Mouse (Mus musculus): ENCODE measurements around the gene Nf2. TPM values are rescaled to one million over a fixed set of nuclear protein-coding genes. Genes with fewer than 3 reads are reported as not detected.

Nf2 gene
- total and polyA plus RNA-seq, 2 experiments from 2014 or later: 55.5 to 97.6 TPM

DNA sequence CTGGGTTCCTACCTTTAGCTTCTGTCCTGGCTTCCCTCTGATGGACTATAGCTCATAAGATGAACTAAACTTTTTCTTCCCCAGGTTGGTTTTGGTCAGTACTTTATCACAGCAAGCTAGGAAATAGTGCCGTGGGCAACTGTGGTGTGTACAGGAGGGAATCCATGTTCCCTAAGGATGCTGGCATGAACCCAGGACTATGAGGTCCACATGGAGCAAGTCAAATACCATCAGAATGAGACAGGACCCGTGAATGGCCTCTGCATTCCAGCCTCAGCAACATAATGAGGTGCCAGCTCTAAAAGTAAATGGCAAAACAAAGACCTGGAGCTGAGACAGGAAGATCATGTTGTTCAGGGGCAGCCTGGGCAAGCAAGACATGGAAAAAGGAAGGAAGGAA, 9.1 kb upstream of the Nf2 start:
- H3K36me3 ChIP-seq (ENCODE audit: insufficient read depth, low read length): no peaks in the 10 kb centered on the region
- H3K27me3 ChIP-seq (ENCODE audit: insufficient read depth, low read length): no peaks in the 10 kb centered on the region
- H3K4me1 ChIP-seq (ENCODE audit: insufficient read depth, low read length): no peaks in the 10 kb centered on the region
- DNase-seq (ENCODE audit: low spot score) (no peak), ATAC-seq (no peak)
- H3K9me3 ChIP-seq (ENCODE audit: low read length): no peaks in the 10 kb centered on the region
- TF ChIP-seq CTCF (IDR thresholded peaks at IDR 0.05; ENCODE audit: low read depth): no peak
- no peak overlapping the region for H3K9ac ChIP-seq (replicated peaks; ENCODE audit: low read length)
- WGBS: 44% methylated on average over 2 of the region's 2 CpGs
- H3K4me3 ChIP-seq (ENCODE audit: low read length): no peak overlapping the region
- H3K27ac ChIP-seq: no peak overlapping the region
- no peak overlapping the region for H3K4me2 ChIP-seq (ENCODE audit: low read depth, low read length)

DNA sequence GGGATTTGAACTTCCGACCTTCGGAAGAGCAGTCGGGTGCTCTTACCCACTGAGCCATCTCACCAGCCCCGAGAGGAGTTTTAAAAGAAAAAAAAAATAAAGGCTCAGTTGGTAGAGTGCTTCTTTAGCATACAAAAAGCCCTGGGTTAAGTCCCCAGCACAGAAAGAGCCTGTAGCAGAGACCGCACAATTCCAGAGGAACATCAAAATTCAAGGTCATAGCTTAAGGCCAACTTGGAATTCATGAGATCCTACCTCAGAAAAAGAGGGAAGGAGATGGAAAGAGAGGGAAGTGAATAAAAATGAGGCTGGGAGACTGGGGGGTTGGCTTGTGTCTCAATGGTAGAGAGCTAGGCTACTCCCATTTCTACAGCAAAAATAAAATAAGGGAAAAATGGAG, 4.8 kb upstream of the Nf2 start:
- Histone ChIP-seq H3K9ac (replicated peaks; ENCODE audit: low read length) (no peak overlapping the region), H3K9me3 (ENCODE audit: low read length) (no peaks in the 10 kb centered on the region), H3K4me1 (ENCODE audit: insufficient read depth, low read length) (no peaks in the 10 kb centered on the region), H3K27me3 (ENCODE audit: insufficient read depth, low read length) (no peaks in the 10 kb centered on the region), H3K4me3 (ENCODE audit: low read length) (no peak overlapping the region), H3K36me3 (ENCODE audit: insufficient read depth, low read length) (no peaks in the 10 kb centered on the region), H3K4me2 (ENCODE audit: low read depth, low read length) (no peak overlapping the region), H3K27ac (no peak overlapping the region)
- DNase-seq (ENCODE audit: low spot score) (no peak), ATAC-seq (no peak)
- no peak for TF ChIP-seq CTCF (IDR thresholded peaks at IDR 0.05; ENCODE audit: low read depth)
- WGBS: 88% methylated on average over 5 of the region's 5 CpGs

DNA sequence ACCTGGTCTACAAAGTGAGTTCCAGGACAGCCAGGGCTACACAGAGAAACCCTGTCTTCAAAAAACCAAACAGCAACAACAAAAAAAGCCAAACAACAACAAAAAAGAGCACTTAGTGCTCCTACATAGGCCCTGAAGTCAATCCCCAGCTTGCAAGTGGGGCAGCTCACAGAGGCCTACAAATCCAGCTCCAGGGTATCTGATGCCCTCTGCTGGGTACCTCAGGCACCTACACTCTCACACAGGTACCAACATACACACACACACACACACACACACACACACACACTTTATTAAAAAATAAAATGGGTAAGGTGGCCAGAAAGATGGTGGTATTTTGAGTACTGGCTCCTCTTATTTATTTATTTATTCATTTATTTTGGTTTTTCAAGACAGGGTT, 3.7 kb upstream of the Nf2 start:
- Histone ChIP-seq H3K27ac (no peak overlapping the region), H3K4me1 (ENCODE audit: insufficient read depth, low read length) (no peaks in the 10 kb centered on the region), H3K4me3 (ENCODE audit: low read length) (no peak overlapping the region), H3K27me3 (ENCODE audit: insufficient read depth, low read length) (no peaks in the 10 kb centered on the region), H3K36me3 (ENCODE audit: insufficient read depth, low read length) (no peaks in the 10 kb centered on the region), H3K9ac (replicated peaks; ENCODE audit: low read length) (no peak overlapping the region), H3K9me3 (ENCODE audit: low read length) (no peaks in the 10 kb centered on the region), H3K4me2 (ENCODE audit: low read depth, low read length) (no peak overlapping the region)
- TF ChIP-seq CTCF (IDR thresholded peaks at IDR 0.05; ENCODE audit: low read depth): no peak
- no peak for DNase-seq (ENCODE audit: low spot score)
- no peak for ATAC-seq

DNA sequence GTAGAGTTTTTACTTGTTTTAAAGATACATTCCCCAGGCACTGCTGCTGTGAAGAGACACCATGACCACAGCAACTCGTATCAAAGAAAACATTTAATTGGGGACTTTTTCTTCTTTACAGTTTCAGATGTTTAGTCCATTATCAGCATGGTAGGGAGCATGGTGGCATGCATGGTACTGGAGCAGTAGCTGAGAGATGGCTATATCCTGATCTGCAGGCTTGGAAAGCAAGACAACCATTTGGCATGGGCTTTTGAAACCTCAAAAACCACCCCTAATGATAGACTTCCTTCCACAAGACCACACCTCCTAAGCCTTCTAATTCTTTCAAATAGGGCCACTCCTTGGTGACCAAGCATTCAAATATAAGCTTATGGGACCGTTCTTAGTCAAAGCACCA, 1.1 kb upstream of the Nf2 start:
- Histone ChIP-seq H3K4me1 (ENCODE audit: insufficient read depth, low read length) (peaks cover 5% of the 10 kb centered on the region; the same call in 1 of the 2 replicates), H3K4me2 (ENCODE audit: low read depth, low read length) (no peak overlapping the region), H3K27ac (no peak overlapping the region), H3K4me3 (ENCODE audit: low read length) (no peak overlapping the region), H3K9me3 (ENCODE audit: low read length) (no peaks in the 10 kb centered on the region), H3K36me3 (ENCODE audit: insufficient read depth, low read length) (no peaks in the 10 kb centered on the region), H3K9ac (replicated peaks; ENCODE audit: low read length) (no peak overlapping the region), H3K27me3 (ENCODE audit: insufficient read depth, low read length) (no peaks in the 10 kb centered on the region)
- ATAC-seq (no peak), DNase-seq (ENCODE audit: low spot score) (no peak)
- no peak for TF ChIP-seq CTCF (IDR thresholded peaks at IDR 0.05; ENCODE audit: low read depth)
- WGBS: 93% methylated on average over 2 of the region's 2 CpGs

DNA sequence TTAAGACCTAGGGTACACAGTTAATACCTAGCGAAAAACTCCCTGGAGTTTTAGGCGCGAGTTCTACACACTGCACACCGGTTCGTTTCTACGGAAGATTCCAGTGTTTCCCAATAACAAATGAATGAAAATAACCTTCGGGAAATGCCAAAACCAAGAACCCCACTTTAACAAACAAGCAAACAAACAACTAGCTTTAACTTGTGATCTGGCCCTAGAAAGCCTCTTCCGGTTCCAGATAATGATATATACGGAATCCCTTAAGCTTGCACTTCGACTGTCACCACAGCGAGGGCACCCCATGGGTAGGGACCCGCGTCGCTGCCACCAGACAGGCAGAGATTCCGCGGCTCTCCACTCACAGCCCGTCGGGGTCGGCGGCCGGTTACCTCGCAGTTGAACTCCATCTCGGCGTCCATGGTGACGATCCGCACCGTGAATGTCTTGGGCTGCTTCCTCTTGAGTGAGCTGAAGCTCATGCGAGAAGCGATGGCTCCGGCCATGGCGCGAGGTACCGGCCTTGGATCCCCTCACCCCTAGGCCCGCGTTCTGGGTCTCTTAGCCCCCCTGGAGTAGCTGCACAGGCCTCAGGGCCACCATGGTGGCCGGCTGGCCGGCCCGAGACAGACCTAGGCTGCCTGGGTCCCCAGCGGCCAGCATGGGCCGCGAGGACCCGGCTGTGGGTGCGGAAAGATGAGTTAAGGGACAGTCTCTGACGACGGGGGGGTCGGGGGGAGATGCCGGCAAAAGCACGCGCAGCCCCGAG, 670 bp downstream of the Nf2 start:
- peaks cover 5% of the 10 kb centered on the region; the same call in 1 of the 2 replicates for H3K4me1 ChIP-seq (ENCODE audit: insufficient read depth, low read length)
- no peaks in the 10 kb centered on the region for H3K9me3 ChIP-seq (ENCODE audit: low read length)
- WGBS: under 1% methylated on average over 50 of the region's 50 CpGs
- no peaks in the 10 kb centered on the region for H3K27me3 ChIP-seq (ENCODE audit: insufficient read depth, low read length)
- DNase-seq (ENCODE audit: low spot score) (peak; percentile 42), ATAC-seq (peak; percentile 64; the same call in 1 of the 2 replicates)
- peak overlapping the region; percentile 75 for H3K4me2 ChIP-seq (ENCODE audit: low read depth, low read length)
- H3K27ac ChIP-seq: peak overlapping the region; percentile 80
- no peak for TF ChIP-seq CTCF (IDR thresholded peaks at IDR 0.05; ENCODE audit: low read depth)
- peak overlapping the region; percentile 93 for H3K4me3 ChIP-seq (ENCODE audit: low read length)
- H3K9ac ChIP-seq (replicated peaks; ENCODE audit: low read length): peak overlapping the region; percentile 93
- H3K36me3 ChIP-seq (ENCODE audit: insufficient read depth, low read length): no peaks in the 10 kb centered on the region

DNA sequence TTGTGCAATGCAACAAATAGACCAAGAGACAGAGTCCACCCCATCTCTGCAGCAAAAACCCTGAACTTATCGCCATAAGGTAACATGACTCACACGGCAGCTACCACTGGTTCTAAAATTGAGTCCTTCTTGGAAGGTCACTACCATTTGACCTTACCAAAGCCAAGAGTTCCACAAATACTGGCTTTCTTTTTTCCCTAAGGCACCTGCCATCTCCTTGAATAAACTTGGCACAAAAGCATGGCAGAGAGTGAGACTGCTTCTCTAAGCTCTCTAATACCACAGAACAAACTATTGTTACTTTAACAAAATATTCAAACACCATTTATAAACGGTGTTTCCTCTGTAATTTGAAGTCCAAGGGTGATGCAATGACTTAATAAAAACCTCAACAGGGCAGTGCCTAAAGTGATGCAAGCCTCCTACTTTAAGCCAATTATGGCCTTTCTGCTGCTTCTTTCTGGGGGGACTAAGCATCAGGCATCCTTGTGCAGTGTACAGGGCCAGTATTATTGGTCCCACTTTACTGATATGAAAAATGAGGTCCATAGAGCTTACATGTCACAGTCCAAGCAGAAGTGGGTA, 8.3 kb downstream of the Nf2 start:
- H3K4me3 ChIP-seq (ENCODE audit: low read length): no peak overlapping the region
- no peak for ATAC-seq
- no peak overlapping the region for H3K4me2 ChIP-seq (ENCODE audit: low read depth, low read length)
- H3K36me3 ChIP-seq (ENCODE audit: insufficient read depth, low read length): no peaks in the 10 kb centered on the region
- TF ChIP-seq CTCF (IDR thresholded peaks at IDR 0.05; ENCODE audit: low read depth): no peak
- H3K9me3 ChIP-seq (ENCODE audit: low read length): no peaks in the 10 kb centered on the region
- no peaks in the 10 kb centered on the region for H3K27me3 ChIP-seq (ENCODE audit: insufficient read depth, low read length)
- no peaks in the 10 kb centered on the region for H3K4me1 ChIP-seq (ENCODE audit: insufficient read depth, low read length)
- no peak overlapping the region for H3K27ac ChIP-seq
- WGBS: 79% methylated on average over 3 of the region's 3 CpGs
- DNase-seq (ENCODE audit: low spot score): no peak
- H3K9ac ChIP-seq (replicated peaks; ENCODE audit: low read length): no peak overlapping the region

DNA sequence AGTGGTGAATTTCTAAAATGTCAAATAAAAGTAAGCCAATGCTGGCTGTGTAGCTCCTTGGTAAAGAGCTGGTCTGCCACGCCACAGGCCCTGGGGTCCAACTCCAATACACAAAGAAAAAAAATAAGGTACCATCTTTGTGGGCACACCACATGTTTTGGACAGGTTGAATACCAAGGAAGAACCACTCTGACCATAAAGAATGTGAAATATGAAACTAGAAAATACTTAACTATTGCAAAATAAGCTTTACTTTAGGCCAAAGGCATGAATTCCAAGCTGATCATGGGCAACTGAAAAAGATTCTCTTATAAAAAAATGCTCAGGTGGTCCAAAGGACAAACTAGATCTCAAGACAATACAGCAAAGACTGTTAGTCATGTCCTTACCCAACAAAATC, 11.1 kb downstream of the Nf2 start:
- no peaks in the 10 kb centered on the region for H3K9me3 ChIP-seq (ENCODE audit: low read length)
- 83% methylated on average over 1 of the region's 1 CpGs for WGBS
- H3K9ac ChIP-seq (replicated peaks; ENCODE audit: low read length): no peak overlapping the region
- no peaks in the 10 kb centered on the region for H3K36me3 ChIP-seq (ENCODE audit: insufficient read depth, low read length)
- TF ChIP-seq CTCF (IDR thresholded peaks at IDR 0.05; ENCODE audit: low read depth): no peak
- no peak for DNase-seq (ENCODE audit: low spot score)
- no peak overlapping the region for H3K4me2 ChIP-seq (ENCODE audit: low read depth, low read length)
- H3K27ac ChIP-seq: no peak overlapping the region
- no peaks in the 10 kb centered on the region for H3K4me1 ChIP-seq (ENCODE audit: insufficient read depth, low read length)
- no peak for ATAC-seq
- no peak overlapping the region for H3K4me3 ChIP-seq (ENCODE audit: low read length)
- no peaks in the 10 kb centered on the region for H3K27me3 ChIP-seq (ENCODE audit: insufficient read depth, low read length)
